Mouse (Mus musculus) hindbrain, embryonic 14.5 days (tissue): ENCODE measurements around the gene Lhb. TPM values are rescaled to one million over a fixed set of nuclear protein-coding genes. Genes with fewer than 3 reads are reported as not detected.
"Not testable (repeated sequence)": the region's sequence is repeated elsewhere in the genome, so short reads cannot be mapped to it uniquely, and the experiment has no call there.

Experiments
- ATAC-seq: fragments of 200-750 bp; cut with Nextera tagmentation; 2 replicates; pipeline ENCODE4 v1.8.0; 2017; ENCODE audit warnings: moderate number of reproducible peaks, mild to moderate bottlenecking, moderate TSS enrichment, moderate library complexity; ENCODE audit not compliant: low FRiP score
- DNase-seq: peaks from one replicate; pipeline ENCODE4 v3.0.0-alpha.2; 2015; ENCODE audit warnings: low spot score
- H3K27ac ChIP-seq: fragments of 300-500 bp; sonication (generic); 2 replicates; pipeline ENCODE4 v1.5.1; 2014; ENCODE audit warnings: mild to moderate bottlenecking, moderate library complexity
- H3K27me3 ChIP-seq: fragments of 300-500 bp; sonication (generic); 2 replicates; pipeline ENCODE4 v1.6.1; 2014; ENCODE audit warnings: mild to moderate bottlenecking, low read length, mixed read lengths; ENCODE audit not compliant: control insufficient read depth, insufficient read depth
- H3K36me3 ChIP-seq: fragments of 300-500 bp; sonication (generic); replicated peaks from 2 replicates; pipeline ENCODE4 v1.6.1; 2014; ENCODE audit not compliant: control insufficient read depth, insufficient read depth
- H3K4me1 ChIP-seq: fragments of 300-500 bp; sonication (generic); replicated peaks from 2 replicates; pipeline ENCODE4 v1.6.1; 2014; ENCODE audit warnings: antibody characterized with exemption, low read length, mixed read lengths; ENCODE audit not compliant: control insufficient read depth, insufficient read depth
- H3K4me2 ChIP-seq: fragments of 300-500 bp; sonication (generic); replicated peaks from 2 replicates; pipeline ENCODE4 v1.6.1; 2014; ENCODE audit warnings: mild to moderate bottlenecking, moderate library complexity
- H3K4me3 ChIP-seq: fragments of 300-500 bp; sonication (generic); replicated peaks from 2 replicates; pipeline ENCODE4 v1.5.1; 2014; ENCODE audit warnings: mild to moderate bottlenecking, low read length
- H3K9ac ChIP-seq: fragments of 300-500 bp; sonication (generic); 2 replicates; pipeline ENCODE4 v1.6.1; 2014
- H3K9me3 ChIP-seq: fragments of 300-500 bp; sonication (generic); 2 replicates; pipeline ENCODE4 v1.6.1; 2016; ENCODE audit warnings: low read length; ENCODE audit not compliant: control insufficient read depth
- WGBS: fragments of 180-500 bp; shearing (Covaris S2); extraction: QIAGEN DNeasy Blood & Tissue Kit; methylation state at CpG from one replicate; pipeline ENCODE4 v1.1.7; 2014; 5-methylcytosine and 5-hydroxymethylcytosine counted together
- polyA plus RNA-seq: library from polyadenylated mRNA; unstranded; fragments of >200 nt; fragmentation: Nextera tagmentation; extraction: Ambion mirVana; gene quantifications from 2 replicates; pipeline ENCODE4 v1.2.1, GENCODE M21; 2014

The Lhb gene
- polyA plus RNA-seq, 1 experiment from 2014 or later: 2.0 TPM

DNA sequence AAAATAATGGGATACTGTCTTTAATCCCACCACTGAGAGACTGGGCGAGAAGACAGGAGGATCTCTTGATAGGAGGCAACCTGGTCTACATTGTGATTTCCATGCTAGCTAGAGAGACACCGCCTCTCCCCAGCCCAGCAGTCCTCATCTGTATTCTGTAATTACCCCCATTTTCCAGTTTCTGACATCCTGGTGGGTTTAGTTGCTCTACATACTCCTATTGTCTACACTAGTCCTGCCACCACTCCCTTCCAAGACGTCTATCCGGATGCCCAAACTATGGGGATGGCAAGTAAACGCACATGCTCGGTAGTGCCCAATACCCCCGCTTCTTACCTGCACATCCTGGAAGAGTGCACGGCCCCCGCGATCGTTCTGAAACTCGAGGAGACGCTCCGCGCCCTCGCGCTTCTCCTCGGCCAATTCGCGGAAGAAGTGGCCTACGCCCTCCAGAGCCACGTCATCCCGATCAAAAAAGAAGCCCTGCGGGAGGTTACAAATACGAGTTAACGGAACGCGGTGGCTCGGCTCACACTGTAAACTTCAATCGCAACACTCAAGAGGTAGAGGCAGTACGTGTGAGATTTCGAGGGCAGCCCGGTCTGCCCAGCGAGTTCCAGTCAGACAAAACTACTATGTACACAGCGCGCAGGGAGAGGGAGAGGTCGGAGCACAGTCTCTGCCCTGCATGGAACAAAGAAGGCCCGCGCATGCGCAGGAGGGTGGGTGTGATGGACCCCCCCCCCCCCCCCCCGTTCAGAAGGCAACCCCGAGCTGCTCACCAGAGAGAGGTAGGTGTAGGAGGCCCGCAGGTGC is 38.3 kb downstream of the Lhb start:
- peak overlapping the region; percentile 78 for H3K4me3 ChIP-seq
- peak overlapping the region; percentile 92 for H3K4me2 ChIP-seq
- peak; percentile 89 for DNase-seq
- peaks cover 31% of the 10 kb centered on the region for H3K4me1 ChIP-seq
- no peaks in the 10 kb centered on the region for H3K27me3 ChIP-seq
- ATAC-seq: peak; percentile 67
- H3K27ac ChIP-seq: peak overlapping the region; percentile 97
- under 1% methylated on average over 40 of the region's 43 CpGs for WGBS
- peaks cover 71% of the 10 kb centered on the region for H3K36me3 ChIP-seq
- peak overlapping the region; percentile 82 for H3K9ac ChIP-seq
- H3K9me3 ChIP-seq: no peaks in the 10 kb centered on the region

DNA sequence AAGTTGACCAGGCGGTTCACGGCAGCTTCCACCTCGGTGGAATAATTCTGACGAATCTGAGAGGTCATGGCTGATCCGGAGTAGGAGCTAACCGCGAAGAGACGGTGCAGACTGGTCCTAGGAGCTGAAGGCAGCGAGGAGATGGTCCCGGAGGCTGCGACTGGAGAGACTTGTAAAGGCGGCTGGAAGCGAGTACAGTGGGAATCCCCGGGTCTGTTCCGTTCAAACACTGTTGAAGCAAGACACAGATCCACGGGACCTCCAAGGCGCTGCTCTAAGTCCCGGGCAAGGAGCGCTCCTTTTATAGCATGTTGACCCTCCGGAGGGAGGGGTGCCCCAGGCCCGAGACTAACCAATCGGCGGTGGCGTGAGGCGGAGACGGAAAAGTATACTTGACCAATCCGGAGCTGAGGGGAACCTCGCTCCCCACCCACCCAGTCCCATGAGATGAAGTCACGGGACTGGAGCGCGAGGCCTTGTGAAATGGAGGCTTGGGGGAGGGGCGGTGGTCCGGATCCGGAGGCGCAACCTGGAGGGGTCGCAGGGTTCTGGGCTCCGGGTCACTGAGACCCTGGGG is 39.0 kb downstream of the Lhb start, which contains the start of gene Ftl1:
Gene Ftl1, minus strand, starts transcription at position 321 of the 577 bp plus-strand sequence.
- ATAC-seq: peak; percentile 95
- DNase-seq: peak; percentile 99
- Histone ChIP-seq H3K4me2 (peak within 1 kb of the TSS; percentile 92), H3K4me3 (peak within 1 kb of the TSS; percentile 78), H3K27ac (peak within 1 kb of the TSS; percentile 97), H3K9ac (peak within 1 kb of the TSS; percentile 82), H3K36me3 (peaks cover 71% of the 10 kb centered on the region), H3K4me1 (peaks cover 31% of the 10 kb centered on the region)
- H3K9me3 ChIP-seq, H3K27me3 ChIP-seq: not testable (repeated sequence)
- 0% methylated on average over 24 of the region's 37 CpGs for WGBS

DNA sequence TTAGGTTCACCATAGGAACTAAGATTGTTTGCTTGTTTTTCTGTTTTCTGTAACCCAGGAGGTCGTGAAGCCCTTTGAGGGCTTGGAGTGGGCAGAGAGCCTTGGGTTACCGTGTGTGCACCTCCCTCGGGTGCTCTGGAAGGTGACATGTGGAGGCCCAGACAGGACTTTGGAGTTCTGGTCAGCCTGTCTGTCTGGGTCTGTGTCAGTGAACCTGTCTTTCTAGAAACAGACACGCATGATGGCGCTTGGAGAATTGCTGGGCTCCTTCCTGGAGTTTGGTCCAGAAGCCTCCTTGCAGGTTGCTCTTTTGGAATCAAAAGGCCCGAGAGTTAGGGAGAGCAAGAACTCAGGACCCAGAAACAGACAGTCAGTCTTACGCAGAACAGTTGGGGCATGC is 39.8 kb downstream of the Lhb start:
- Histone ChIP-seq H3K4me3 (peak overlapping the region; percentile 78), H3K9ac (peak overlapping the region; percentile 49), H3K4me1 (peaks cover 36% of the 10 kb centered on the region), H3K27me3 (no peaks in the 10 kb centered on the region), H3K9me3 (no peaks in the 10 kb centered on the region), H3K36me3 (peaks cover 70% of the 10 kb centered on the region), H3K4me2 (peak overlapping the region; percentile 47), H3K27ac (peak overlapping the region; percentile 87)
- 75% methylated on average over 7 of the region's 7 CpGs for WGBS
- ATAC-seq (no peak), DNase-seq (no peak)

DNA sequence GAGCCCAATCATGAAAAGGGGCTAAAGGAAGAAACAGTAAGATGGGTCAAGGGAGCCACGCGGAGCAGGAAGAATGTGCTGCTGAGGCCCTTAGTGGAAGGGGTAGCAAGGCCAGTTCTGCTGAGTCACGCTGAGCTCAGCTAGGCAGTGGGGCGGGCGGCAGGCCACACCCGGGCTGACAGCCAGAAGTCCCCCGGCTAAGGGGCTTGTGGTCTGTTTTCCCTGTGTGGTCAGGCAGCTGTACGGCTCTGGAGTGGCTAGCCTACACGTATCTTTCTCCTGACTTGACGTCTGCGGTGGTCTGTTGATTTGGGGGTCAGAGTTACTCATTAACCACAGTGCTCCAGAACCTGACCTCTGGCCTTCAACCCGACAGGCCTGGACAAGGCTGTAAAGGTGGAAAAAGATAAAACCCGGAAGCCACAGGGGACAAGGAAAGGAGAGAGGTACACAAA is 40.3 kb downstream of the Lhb start:
- H3K9ac ChIP-seq: 0 out of 2 replicates have a peak overlapping the region, but pooled peaks have one; percentile 49

DNA sequence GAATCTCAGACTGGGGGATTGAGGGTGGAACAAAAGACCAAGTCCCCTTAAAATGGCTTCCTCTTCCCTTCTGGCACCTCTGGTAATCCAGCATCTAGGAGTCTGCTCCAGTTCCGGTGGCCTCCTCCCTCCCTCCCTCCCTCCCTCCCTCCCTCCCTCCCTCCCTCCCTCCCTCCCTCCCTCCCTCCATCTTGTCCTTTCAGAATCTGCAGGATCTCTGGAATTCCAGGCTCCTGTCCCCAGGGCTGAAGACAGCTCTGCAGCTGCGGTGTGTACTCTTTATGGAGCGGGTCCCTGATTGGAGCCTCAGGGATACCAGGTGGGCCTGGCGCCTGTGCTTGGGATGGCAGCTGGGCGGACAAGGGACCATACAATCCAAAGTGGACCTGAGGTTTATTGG is 40.7 kb downstream of the Lhb start:
- peaks cover 66% of the 10 kb centered on the region for H3K36me3 ChIP-seq
- ATAC-seq (no peak), DNase-seq (no peak)
- H3K9me3 ChIP-seq: no peaks in the 10 kb centered on the region
- H3K4me1 ChIP-seq: peaks cover 43% of the 10 kb centered on the region
- WGBS: 45% methylated on average over 5 of the region's 5 CpGs
- no peak overlapping the region for H3K4me3 ChIP-seq
- no peak overlapping the region for H3K4me2 ChIP-seq
- peak overlapping the region; percentile 87 for H3K27ac ChIP-seq
- H3K9ac ChIP-seq: 0 out of 2 replicates have a peak overlapping the region, but pooled peaks have one; percentile 49
- no peaks in the 10 kb centered on the region for H3K27me3 ChIP-seq

More for the DNA sequence above, 40.3 kb downstream of the Lhb start:
- ATAC-seq (no peak), DNase-seq (peak; percentile 63)
- WGBS: 30% methylated on average over 13 of the region's 13 CpGs
- H3K36me3 ChIP-seq: peaks cover 69% of the 10 kb centered on the region
- no peaks in the 10 kb centered on the region for H3K9me3 ChIP-seq
- H3K4me1 ChIP-seq: peaks cover 41% of the 10 kb centered on the region
- H3K4me2 ChIP-seq: peak overlapping the region; percentile 47
- H3K27ac ChIP-seq: peak overlapping the region; percentile 87
- H3K27me3 ChIP-seq: no peaks in the 10 kb centered on the region
- H3K4me3 ChIP-seq: 0 out of 2 replicates have a peak overlapping the region, but pooled peaks have one; percentile 78

DNA sequence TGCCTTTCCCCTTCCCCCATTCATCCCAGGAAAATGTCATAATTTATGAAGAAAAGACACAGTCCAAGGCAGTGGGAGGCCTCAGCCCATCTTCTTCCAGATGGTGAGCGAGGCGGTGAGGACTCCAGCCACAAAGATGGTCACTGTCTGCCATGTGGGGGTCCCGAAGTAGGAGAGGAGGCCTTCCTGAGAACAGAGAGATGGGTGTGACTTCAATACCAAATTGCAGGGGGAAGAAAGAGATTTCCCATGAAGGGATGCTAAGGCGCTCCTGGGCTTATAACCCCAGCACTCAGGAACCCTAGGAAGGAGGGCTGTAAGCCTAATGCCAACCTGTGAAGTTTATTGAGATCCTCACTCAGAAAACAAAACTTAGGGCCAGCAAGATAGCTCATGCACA is 41.2 kb downstream of the Lhb start:
- H3K9me3 ChIP-seq: no peaks in the 10 kb centered on the region
- no peaks in the 10 kb centered on the region for H3K27me3 ChIP-seq
- no peak overlapping the region for H3K4me2 ChIP-seq
- DNase-seq (no peak), ATAC-seq (no peak)
- peaks cover 40% of the 10 kb centered on the region for H3K4me1 ChIP-seq
- H3K4me3 ChIP-seq: no peak overlapping the region
- H3K9ac ChIP-seq: no peak overlapping the region
- H3K27ac ChIP-seq: no peak overlapping the region
- peaks cover 61% of the 10 kb centered on the region for H3K36me3 ChIP-seq
- WGBS: 92% methylated on average over 4 of the region's 4 CpGs

DNA sequence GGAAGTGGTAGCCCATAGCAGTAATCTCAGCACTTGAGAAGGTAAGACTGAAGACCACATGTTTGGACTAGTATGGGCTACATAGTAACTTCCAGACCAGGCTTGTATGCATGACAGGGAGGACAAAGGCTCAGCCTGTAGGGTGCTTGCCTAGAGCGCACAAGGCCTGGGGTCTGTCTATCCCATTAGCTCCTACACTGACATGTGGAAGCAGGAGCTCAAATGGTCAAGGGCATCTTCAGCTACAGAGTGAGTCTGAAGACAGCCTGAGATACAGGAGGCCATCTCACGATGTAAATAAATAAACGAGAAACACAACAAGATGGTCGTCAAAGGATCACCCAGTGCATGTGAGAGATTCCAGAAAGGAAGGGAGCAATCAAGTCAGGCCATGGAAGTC is 41.7 kb downstream of the Lhb start:
- 91% methylated on average over 4 of the region's 4 CpGs for WGBS
- Histone ChIP-seq H3K4me3 (no peak overlapping the region), H3K27ac (no peak overlapping the region), H3K36me3 (peaks cover 56% of the 10 kb centered on the region), H3K4me2 (no peak overlapping the region), H3K9me3 (no peaks in the 10 kb centered on the region), H3K4me1 (peaks cover 38% of the 10 kb centered on the region), H3K27me3 (no peaks in the 10 kb centered on the region), H3K9ac (no peak overlapping the region)
- ATAC-seq (no peak), DNase-seq (no peak)

DNA sequence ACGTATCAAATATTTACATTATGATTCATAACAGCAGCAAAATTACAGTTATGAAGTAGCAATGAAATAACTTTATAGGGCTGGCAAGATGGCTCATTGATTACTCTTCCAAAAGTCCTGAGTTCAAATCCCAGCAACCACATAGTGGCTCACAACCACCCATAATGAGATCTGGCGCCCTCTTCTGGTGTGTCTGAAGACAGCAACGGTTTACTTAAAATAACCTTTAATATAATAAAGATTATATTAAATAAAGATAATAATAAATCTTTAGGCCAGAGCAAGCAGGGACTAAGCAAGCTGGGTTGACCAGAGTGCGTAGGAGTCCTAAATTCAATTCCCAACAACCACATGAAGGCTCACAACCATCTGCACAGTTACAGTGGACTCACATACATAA is 42.2 kb downstream of the Lhb start:
- 81% methylated on average over 4 of the region's 4 CpGs for WGBS
- not testable (repeated sequence) for H3K27ac ChIP-seq, H3K9me3 ChIP-seq, ATAC-seq, H3K27me3 ChIP-seq, H3K4me3 ChIP-seq, H3K4me2 ChIP-seq, H3K9ac ChIP-seq, DNase-seq
- Histone ChIP-seq H3K36me3 (peaks cover 51% of the 10 kb centered on the region), H3K4me1 (peaks cover 33% of the 10 kb centered on the region)

DNA sequence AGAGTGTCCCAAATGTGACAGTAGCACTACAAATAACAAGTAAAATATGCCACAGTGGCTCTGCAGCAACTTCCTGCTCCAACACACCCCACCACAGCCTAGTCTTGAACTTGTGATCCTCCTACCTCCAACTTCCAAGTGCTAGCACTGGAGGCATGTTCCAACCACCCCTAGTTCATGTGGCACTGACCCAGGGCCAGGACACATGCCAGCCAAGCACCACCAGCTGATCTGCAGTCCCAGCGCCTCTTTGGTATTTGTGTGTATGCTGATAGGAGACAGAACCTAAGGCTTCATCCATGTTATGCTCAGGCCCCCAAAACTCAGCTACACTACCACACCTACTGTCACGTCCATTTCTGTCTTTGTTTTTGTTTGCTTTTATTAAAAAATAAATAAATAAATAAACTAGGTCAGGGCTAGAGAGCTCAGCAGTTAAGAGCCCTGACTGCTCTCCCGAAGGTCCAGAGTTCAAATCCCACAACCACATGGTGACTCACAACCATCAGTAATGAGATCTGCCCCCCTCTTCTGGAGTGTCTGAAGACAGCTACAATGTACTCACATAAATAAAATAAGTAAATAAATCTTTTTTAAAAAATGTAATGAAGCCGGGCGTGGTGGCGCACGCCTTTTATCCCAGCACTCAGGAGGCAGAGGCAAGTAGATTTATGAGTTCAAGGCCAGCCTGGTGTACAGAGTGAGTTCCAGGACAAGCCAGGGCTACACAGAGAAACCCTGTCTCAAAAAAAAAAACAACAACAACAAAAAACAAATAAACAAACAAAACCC is 43.6 kb downstream of the Lhb start:
- DNase-seq: no peak
- Histone ChIP-seq H3K27me3 (no peaks in the 10 kb centered on the region), H3K9me3 (no peaks in the 10 kb centered on the region), H3K36me3 (peaks cover 43% of the 10 kb centered on the region), H3K4me3 (no peak overlapping the region), H3K27ac (no peak overlapping the region), H3K4me2 (no peak overlapping the region), H3K9ac (no peak overlapping the region), H3K4me1 (peaks cover 27% of the 10 kb centered on the region)
- WGBS: 95% methylated on average over 7 of the region's 7 CpGs
- no peak for ATAC-seq
